Comparison of ENCODE assay signal across 13 mouse cellular contexts in genomic region chr15:94112801-94113200, GRCm38 (mm10).
DNase-seq lines count a peak whose midpoint lies in the region; ATAC-seq lines count a peak whose summit lies in the region.
"Had no signal": no experiment of that assay in that cellular context is flagged by ENCODE, and none has a peak within 500 bp of the region (broad histone marks: within the 10 kb centered on the region; RNA-seq: fewer than 3 reads in every experiment).

No protein-coding gene starts in this region.

- no peak overlapping the region for H3K4me2 ChIP-seq in kidney, embryonic 14.5 days (replicated peaks; ENCODE audit: low read depth, low read length)
- H3K4me2 ChIP-seq: midbrain, embryonic 12.5 days; neural tube, embryonic 15.5 days had no signal

- no peak overlapping the region for H3K27ac ChIP-seq in kidney, embryonic 14.5 days (ENCODE audit: low read depth, low read length)
- H3K27ac ChIP-seq: midbrain, embryonic 12.5 days; neural tube, embryonic 15.5 days had no signal

- no peaks in the 10 kb centered on the region for H3K36me3 ChIP-seq in kidney, embryonic 14.5 days (ENCODE audit: control insufficient read depth, insufficient read depth, low read length)
- H3K36me3 ChIP-seq: midbrain, embryonic 12.5 days; neural tube, embryonic 15.5 days had no signal

- DNase-seq in cerebellum, postnatal 25 days: peak; percentile 58 to 69
- DNase-seq in cerebellum, adult 9-11 months: no peak
- peak; percentile 11 for DNase-seq in kidney, adult 9 months
- peak; percentile 55 to 56 for DNase-seq in right cerebral cortex, postnatal 10 days (ENCODE audit: low spot score in 2 of 2)
- no peak for DNase-seq in right cerebral cortex, postnatal 25 days
- no peak for DNase-seq in spleen, adult 18-20 months
- DNase-seq: B cell, adult 2 months; liver, postnatal 0 days; thymus, adult 18-20 months had no signal

- H3K4me3 ChIP-seq in kidney, embryonic 14.5 days (ENCODE audit: low read length): no peak overlapping the region
- H3K4me3 ChIP-seq: midbrain, embryonic 12.5 days; neural tube, embryonic 15.5 days had no signal

- no peaks in the 10 kb centered on the region for H3K27me3 ChIP-seq in kidney, embryonic 14.5 days (ENCODE audit: control insufficient read depth, insufficient read depth, low read length)
- H3K27me3 ChIP-seq: midbrain, embryonic 12.5 days; neural tube, embryonic 15.5 days had no signal

- WGBS in kidney, embryonic 14.5 days: 82% methylated on average over 5 of the region's 5 CpGs

- no peak for ATAC-seq in kidney, embryonic 14.5 days (ENCODE audit: low FRiP score, low TSS enrichment)
- no peak for ATAC-seq in CD4-positive, CD25-positive, alpha-beta regulatory T cell, adult 4 months
- ATAC-seq: liver, postnatal 0 days had no signal

- H3K9me3 ChIP-seq in kidney, embryonic 14.5 days (ENCODE audit: control insufficient read depth, low read length): peaks cover 7% of the 10 kb centered on the region; the same call in 1 of the 2 replicates
- H3K9me3 ChIP-seq: midbrain, embryonic 12.5 days; neural tube, embryonic 15.5 days had no signal

- H3K9ac ChIP-seq in kidney, embryonic 14.5 days (ENCODE audit: low read depth, low read length): no peak overlapping the region
- H3K9ac ChIP-seq: liver, postnatal 0 days; midbrain, embryonic 12.5 days; neural tube, embryonic 15.5 days had no signal

- no peaks in the 10 kb centered on the region for H3K4me1 ChIP-seq in kidney, embryonic 14.5 days (ENCODE audit: control insufficient read depth, insufficient read depth, low read length)
- H3K4me1 ChIP-seq: midbrain, embryonic 12.5 days; neural tube, embryonic 15.5 days had no signal

Comparison
In these comparisons a context has a peak if more than half of its experiments do, and no peak if none do; other contexts are left out.
1. DNase-seq: peak in cerebellum, postnatal 25 days (2 of 2), kidney, adult 9 months (single experiment) and right cerebral cortex, postnatal 10 days (2 of 2); none in cerebellum, adult 9-11 months (single experiment), right cerebral cortex, postnatal 25 days (single experiment) and spleen, adult 18-20 months (0 of 2).